Mouse (Mus musculus) cerebellum, adult 8-10 months (tissue): ENCODE data around the gene Thsd4.

Source experiments
- DNase-seq: peaks from one replicate; pipeline ENCODE4 v3.0.0; 2022

The Thsd4 gene

DNA sequence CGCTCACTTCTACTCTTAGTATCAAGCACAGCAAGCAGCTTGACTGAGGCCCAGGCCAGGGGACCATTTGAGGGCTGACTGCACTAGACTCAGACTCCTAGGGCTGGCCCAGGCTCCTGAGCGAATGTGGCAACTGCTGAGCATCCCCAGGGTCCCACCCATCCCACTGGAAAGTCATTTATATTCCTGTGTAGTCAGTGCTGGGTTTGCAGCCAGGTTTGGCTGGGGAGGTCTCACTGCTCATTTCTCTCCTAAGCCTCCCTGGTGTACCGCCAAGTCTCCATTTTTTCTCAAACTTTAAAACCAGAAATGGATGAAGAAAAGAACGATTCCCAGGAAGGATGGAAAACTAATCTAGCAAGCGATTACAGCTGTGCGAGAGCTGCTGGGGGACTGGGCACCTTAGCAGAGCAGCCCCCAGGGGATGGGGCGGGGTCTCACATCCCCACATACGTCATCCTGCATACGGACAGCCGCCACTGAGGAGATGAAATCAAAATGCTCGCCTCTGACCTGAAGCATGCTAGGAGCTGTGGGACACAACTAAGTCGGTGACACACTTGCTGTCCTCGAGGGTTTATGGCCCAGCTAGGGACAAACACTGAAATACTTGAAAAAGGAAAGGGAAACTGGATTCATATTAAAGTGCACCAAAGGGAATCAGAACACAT, 67.3 kb downstream of the Thsd4 start:
- no peak for DNase-seq

- DNase-seq: no peak
Observed at GRCm38 (mm10) chr9:60449498-60449897, 72.3 kb downstream of the Thsd4 start.

DNA sequence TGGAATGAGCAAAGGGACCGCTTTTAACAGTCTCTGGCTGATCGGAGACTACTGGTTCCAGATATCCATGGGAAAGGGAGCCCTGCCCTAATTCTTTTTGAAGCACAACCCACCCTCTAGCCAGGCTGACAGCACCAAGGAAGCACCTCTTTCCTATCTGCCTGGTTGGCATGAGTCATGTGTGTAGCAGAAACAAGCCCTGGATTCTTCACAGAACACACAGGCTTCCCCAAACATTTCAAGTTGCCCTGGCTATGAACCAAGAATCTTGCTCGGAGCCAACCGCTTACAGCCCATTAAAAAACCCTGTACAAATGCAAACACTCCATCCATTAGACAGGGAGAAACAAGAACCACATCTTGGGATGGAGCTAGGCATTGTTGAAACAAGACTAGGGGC, 76.0 kb downstream of the Thsd4 start:
- no peak for DNase-seq

DNA sequence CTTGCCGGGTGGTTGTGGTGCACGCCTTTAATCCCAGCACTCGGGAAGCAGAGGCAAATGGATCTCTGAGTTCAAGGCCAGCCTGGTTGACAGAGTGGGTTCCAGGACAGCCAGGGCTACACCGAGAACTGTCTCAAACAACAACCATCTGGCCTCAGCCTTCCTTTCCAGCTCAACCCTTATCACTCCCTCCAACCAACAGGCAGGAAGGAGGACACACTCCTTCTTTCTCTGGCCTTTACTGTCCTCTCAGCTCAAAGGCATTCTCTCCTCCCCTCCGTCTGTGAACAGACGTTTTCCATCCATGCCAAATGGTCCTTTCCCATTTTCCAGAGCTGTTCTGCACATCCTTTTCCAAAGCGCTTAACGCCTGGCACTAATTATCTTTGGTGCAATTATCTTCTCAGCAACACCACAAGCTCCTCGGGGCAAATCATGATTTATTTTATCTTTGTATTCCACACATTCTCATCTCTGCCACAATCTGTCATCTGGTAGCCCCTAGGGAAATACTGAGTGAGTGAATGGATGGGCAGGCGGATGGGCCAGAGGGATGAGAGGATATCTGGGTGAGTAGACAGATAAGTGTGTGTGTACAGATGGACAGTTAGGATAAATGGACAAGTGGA, 80.5 kb downstream of the Thsd4 start:
- no peak for DNase-seq

GRCm38 (mm10) chr9:60440506-60440905, 81.3 kb downstream of the Thsd4 start:
- DNase-seq: no peak

DNA sequence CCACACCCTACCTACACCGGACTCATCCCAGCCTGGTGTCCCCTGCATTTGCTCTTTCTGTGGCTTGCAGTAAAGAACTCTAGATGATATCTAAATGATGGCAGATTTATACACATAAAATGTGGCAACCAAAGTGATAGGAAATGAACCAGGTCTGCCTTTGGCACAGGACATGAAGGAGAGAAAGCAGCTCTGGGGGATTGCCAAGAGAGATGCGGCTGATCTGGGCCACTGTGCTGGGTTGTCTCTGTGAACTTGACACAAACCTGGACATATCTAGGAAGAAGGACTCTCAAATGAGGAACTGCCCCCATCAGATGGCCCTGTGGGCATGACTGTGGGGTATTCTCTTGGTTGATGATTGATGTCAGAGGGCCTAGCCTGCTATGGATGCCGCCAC, 85.6 kb downstream of the Thsd4 start:
- no peak for DNase-seq

DNA sequence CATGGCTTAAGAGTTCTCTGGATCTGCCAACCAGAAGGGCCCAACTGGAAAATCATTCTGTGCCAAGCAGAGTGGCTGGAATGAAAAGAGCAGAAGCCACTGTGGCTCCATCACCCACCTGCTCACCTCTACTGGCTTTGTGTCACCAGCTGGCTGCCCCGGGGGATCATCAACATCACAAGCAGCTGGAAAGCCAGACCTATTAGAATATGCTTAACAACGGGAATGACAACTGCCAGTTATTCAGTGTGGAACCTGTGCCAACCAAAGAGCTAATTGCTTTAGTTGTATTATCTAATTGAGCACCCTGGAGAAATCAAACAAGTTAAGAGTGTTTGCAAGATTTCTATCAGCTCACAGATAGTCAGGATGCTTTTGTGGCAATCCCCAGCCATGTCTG, 87.8 kb downstream of the Thsd4 start:
- DNase-seq: no peak

GRCm38 (mm10) chr9:60431924-60432323, 89.9 kb downstream of the Thsd4 start:
- no peak for DNase-seq

- no peak for DNase-seq
Observed at GRCm38 (mm10) chr9:60430017-60430416, 91.8 kb downstream of the Thsd4 start.

DNA sequence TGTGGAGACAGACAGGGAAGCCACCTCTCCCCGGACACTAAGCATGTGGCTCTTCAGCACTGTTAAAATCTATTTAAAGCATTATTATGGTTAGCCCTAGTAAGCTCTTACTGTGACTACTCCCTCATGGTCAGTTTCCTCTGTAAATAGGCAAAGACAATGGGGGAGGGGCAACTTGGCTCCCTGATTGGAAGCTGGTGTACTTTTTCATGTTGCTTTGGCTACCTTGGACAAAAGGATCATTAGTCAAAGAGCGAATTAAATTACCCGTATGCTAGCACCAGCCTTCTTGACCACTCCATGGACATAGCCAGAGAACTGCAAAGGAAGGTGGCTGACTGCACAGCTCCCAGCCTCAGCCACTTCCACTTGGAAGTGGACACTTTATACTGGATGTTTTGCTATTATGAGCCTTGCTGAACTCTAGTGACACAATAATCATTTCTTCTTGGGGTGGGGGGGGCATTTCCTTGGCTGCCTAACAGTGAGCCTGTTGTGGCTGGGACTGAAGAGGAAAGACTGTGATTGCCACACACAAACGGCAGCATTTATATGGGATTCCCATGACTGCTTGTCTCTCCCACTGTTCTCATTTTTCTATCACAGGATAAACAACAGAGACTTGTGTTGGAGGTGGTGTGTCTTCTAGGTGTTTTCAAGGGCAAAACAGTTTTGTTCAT, 107.6 kb downstream of the Thsd4 start:
- DNase-seq: no peak

- peak; percentile 12 for DNase-seq
Observed at GRCm38 (mm10) chr9:60410872-60411635, 110.8 kb downstream of the Thsd4 start.

DNA sequence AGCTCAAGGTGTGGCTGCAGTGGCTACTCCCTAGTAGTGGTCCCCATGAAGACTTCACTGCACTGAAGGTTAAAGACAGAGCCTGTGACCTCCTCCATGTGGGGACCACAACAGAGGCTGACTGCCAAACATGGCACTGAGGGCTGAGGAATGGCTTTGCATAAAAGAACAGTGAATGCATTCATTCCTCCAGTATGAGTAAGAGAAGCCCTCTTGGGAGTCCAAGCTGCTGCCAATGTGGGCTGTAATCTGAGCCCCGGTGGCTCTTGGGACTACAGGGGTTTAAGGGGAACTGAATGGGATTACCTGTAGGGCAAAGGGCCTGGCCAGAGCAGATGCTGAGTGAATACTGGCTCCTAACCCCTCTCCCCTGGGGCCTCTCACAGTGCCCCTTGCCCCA, 114.5 kb downstream of the Thsd4 start:
- DNase-seq: no peak

DNA sequence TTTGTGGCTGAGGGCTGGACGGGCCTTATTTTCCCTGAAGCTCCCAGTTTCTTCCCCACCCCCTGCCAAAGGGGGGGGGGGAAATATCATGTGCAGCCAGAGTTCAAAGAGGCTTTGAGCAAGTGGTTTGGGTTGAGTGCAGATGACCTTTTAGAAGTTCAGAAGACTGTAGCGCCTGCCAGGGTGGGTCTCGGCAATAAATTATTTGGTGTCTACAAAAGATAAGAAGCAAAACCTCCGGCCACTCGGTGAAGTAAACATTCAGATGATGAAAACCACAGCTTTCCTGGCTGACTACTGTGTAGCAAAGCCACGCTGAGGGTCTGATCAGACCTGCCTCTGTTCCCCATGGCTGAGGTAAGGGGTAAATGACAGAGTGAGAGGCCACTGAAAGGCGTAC, 116.1 kb downstream of the Thsd4 start:
- no peak for DNase-seq

DNA sequence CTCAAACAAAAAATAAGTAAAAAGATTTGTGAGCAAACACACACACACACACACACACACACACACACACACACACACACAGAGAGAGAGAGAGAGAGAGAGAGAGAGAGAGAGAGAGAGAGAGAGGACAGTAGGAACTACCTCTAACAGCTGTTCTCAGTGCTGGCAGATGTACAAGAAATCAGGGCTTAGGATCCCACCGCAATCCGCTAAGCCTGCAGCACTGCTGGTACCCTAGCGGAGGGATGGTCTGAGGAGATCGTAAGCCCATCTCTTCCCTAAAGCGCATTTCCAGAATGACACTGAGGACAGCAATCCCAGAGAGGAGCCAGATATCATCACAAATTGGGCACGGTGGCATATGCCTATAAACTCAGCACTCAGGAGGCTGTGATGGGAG, 119.2 kb downstream of the Thsd4 start:
- no peak for DNase-seq

DNA sequence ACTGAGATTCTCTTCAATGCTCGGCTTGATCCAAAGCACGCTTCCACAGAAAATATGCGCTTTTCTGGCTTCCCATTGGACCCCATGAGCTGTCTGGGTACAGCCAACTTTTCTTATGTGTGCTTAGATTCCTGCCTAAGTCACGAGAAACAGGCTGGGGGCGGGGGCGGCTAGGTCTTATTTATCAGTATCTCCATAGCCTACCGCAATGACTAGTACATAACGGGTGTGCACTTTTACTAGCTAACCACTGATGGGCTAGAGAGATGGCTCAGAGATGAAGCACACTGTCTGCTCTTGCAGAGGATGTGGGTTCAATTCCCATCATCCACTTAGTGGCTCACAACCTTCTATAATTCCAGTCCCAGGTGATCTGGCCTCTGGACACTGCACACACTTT, 121.8 kb downstream of the Thsd4 start:
- no peak for DNase-seq

GRCm38 (mm10) chr9:60398073-60398472, 123.8 kb downstream of the Thsd4 start:
- DNase-seq: no peak

DNA sequence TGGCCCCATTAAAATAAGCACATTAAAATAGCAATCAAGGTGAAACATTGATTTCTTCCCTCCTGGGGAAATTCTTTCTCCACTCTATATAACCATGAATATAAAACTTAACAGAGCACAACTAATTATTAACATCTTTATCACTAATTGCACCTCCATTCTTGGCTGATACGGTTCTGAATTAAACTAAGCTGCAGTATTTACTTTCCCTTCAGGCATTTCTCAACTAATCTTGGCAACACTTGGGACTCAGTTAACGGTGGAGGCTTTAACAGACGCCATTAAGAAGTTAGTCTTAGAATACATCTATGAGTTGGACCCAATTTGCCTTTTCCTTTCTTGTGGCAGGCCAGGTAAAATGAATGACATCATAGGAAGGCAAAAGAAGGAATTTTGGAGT, 125.8 kb downstream of the Thsd4 start:
- DNase-seq: no peak

DNA sequence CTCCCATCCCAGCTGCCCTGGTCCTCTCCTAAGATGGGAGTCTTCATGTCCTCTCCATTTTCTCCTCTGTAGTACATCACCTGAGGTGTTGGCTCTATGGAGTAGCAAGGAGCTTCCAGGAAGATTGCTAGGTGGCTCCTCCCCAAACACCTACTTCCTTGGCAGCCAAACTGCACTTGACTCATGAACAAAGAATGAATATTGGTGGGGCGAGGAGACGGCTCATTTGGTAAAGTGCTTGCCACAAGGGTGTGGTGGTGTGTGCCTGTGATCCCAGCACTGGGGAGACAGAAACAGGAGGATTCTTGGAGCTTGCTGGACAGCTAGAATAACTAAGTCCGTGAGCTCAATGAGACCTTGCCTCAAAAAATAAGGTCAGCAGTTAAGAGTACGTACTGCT, 128.9 kb downstream of the Thsd4 start:
- no peak for DNase-seq

- DNase-seq: no peak
Observed at GRCm38 (mm10) chr9:60384751-60385150, 137.1 kb downstream of the Thsd4 start.

- no peak for DNase-seq
Observed at GRCm38 (mm10) chr9:60382941-60383340, 138.9 kb downstream of the Thsd4 start.

DNA sequence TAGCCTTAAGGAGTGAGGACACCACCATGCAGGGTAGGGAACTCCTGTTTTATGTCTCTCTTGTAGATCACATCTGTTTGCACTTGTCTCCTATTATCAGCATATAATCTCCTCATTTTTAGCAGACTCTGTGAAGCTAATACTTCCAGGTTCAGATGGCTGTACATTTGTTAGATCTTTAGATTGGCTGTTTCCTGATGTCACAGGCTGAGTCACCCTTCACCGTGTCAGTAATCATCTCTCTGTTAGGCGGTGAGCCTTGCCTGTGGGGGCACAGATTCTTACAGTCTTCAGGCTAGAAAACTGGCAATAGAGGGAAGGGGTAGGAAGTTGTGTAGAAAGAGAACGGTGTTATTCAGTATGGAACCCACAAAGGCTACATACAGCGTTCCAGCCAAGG, 139.3 kb downstream of the Thsd4 start:
- DNase-seq: no peak

DNA sequence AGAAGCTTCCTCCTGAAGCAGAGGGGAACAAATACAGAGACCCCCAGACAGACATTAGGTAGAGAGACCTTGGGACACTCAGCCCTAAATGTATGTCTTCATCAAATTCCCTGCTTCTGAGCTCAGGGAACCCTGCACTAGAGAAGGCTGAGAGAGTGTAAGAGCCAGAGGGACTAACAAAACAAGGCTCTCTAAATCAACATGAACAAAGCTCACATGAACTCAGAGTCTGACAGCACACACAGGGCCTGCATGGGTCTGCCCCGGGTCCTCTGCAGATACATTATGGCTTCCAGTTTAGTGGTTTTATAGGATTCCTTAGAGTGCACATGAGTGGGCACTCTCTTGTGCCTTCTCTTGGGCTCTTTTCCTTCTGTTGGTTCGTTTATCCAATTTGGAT, 140.8 kb downstream of the Thsd4 start:
- DNase-seq: no peak

GRCm38 (mm10) chr9:60380550-60380949, 141.3 kb downstream of the Thsd4 start:
- no peak for DNase-seq

- no peak for DNase-seq
Observed at GRCm38 (mm10) chr9:60378235-60378634, 143.6 kb downstream of the Thsd4 start.
